Mouse (Mus musculus): ENCODE measurements at regions not wholly inside any gene's neighbourhood (a gene's known extent, or its start where the extent isn't known, plus 50 kb on each side); places are given as distances from the start of the nearest gene placed in this dataset.

- no peak for TF ChIP-seq CTCF (IDR thresholded peaks at IDR 0.05; ENCODE audit: control insufficient read depth, insufficient read depth, insufficient read length)
- TF ChIP-seq MYOD1 (IDR thresholded peaks at IDR 0.05; ENCODE audit: control insufficient read depth, insufficient read length, low read depth) = no peak
- TF ChIP-seq MAX (IDR thresholded peaks at IDR 0.05) = no peak
- TF ChIP-seq CEBPB (IDR thresholded peaks at IDR 0.05; ENCODE audit: low read depth) = no peak
- TF ChIP-seq USF1 (IDR thresholded peaks at IDR 0.05; ENCODE audit: low read depth) = no peak
These were observed 211.4 kb upstream of the Klf3 start for GRCm38 (mm10) chr5:64591792-64592191.
